Comparison of ENCODE assay signal across 9 mouse cellular contexts in genomic region chr12:71049596-71050265, GRCm38 (mm10). TPM values are rescaled to one million over a fixed set of nuclear protein-coding genes. Genes with fewer than 3 reads are reported as not detected.
A peak's percentile ranks its signal among the peaks of the same experiment; 100 is the strongest.
DNase-seq lines count a peak whose midpoint lies in the region; ATAC-seq lines count a peak whose summit lies in the region.
"Had no signal": no experiment of that assay in that cellular context is flagged by ENCODE, and none has a peak within 500 bp of the region (broad histone marks: within the 10 kb centered on the region; RNA-seq: fewer than 3 reads in every experiment).

No protein-coding gene starts in this region.

- H3K27me3 ChIP-seq in embryonic facial prominence, embryonic 14.5 days (replicated peaks; ENCODE audit: control insufficient read depth, insufficient read depth, low read length) = no peaks in the 10 kb centered on the region
- no peaks in the 10 kb centered on the region for H3K27me3 ChIP-seq in embryonic facial prominence, embryonic 10.5 days (replicated peaks; ENCODE audit: low read depth, poor library complexity, severe bottlenecking)
- no peaks in the 10 kb centered on the region for H3K27me3 ChIP-seq in limb, embryonic 12.5 days
- H3K27me3 ChIP-seq in limb, embryonic 10.5 days (ENCODE audit: low read depth, poor library complexity, severe bottlenecking) = no peaks in the 10 kb centered on the region
- H3K27me3 ChIP-seq: heart, embryonic 12.5 days had no signal

- DNase-seq in embryonic facial prominence, embryonic 14.5 days (ENCODE audit: low spot score) = no peak
- no peak for DNase-seq in embryonic facial prominence, embryonic 10.5 days (ENCODE audit: low spot score)
- no peak for DNase-seq in limb, embryonic 10.5 days (ENCODE audit: low spot score)
- DNase-seq in brain, adult 2 months (ENCODE audit: low read depth, low spot score) = peak; percentile 74
- DNase-seq in layer of hippocampus, adult 9-11 months = peak; percentile 12
- no peak for DNase-seq in thymus, postnatal 25 days
- DNase-seq in kidney, postnatal 4 days = no peak

- ATAC-seq in embryonic facial prominence, embryonic 14.5 days (ENCODE audit: low read depth) = no peak
- ATAC-seq in limb, embryonic 12.5 days (ENCODE audit: insufficient number of reproducible peaks, insufficient read depth, low FRiP score, low TSS enrichment, low read depth) = no peak

- H3K4me1 ChIP-seq in embryonic facial prominence, embryonic 14.5 days (ENCODE audit: control insufficient read depth, insufficient read depth, low read length) = peaks cover 8% of the 10 kb centered on the region; the same call in 1 of the 2 replicates
- H3K4me1 ChIP-seq in embryonic facial prominence, embryonic 10.5 days = peaks cover 8% of the 10 kb centered on the region
- H3K4me1 ChIP-seq in limb, embryonic 12.5 days (replicated peaks) = peaks cover 5% of the 10 kb centered on the region; the same call in 1 of the 2 replicates
- H3K4me1 ChIP-seq in limb, embryonic 10.5 days = peaks cover 4% of the 10 kb centered on the region; the same call in 1 of the 2 replicates

- H3K4me3 ChIP-seq in embryonic facial prominence, embryonic 14.5 days (ENCODE audit: low read depth, low read length) = no peak overlapping the region
- no peak overlapping the region for H3K4me3 ChIP-seq in embryonic facial prominence, embryonic 10.5 days
- no peak overlapping the region for H3K4me3 ChIP-seq in limb, embryonic 12.5 days (replicated peaks)
- no peak overlapping the region for H3K4me3 ChIP-seq in limb, embryonic 10.5 days
- H3K4me3 ChIP-seq: heart, embryonic 12.5 days had no signal

- H3K9ac ChIP-seq in embryonic facial prominence, embryonic 14.5 days (ENCODE audit: low read depth, low read length) = peak overlapping the region; percentile 15; the same call in 1 of the 2 replicates
- no peak overlapping the region for H3K9ac ChIP-seq in limb, embryonic 12.5 days (replicated peaks)
- H3K9ac ChIP-seq: heart, embryonic 12.5 days had no signal

- H3K4me2 ChIP-seq in embryonic facial prominence, embryonic 14.5 days (ENCODE audit: low read depth, low read length) = peak overlapping the region; percentile 23; the same call in 1 of the 2 replicates
- H3K4me2 ChIP-seq in limb, embryonic 12.5 days = no peak overlapping the region
- H3K4me2 ChIP-seq: heart, embryonic 12.5 days had no signal

- no peak overlapping the region for H3K27ac ChIP-seq in embryonic facial prominence, embryonic 14.5 days (replicated peaks; ENCODE audit: low read depth, low read length)
- H3K27ac ChIP-seq in embryonic facial prominence, embryonic 10.5 days (replicated peaks) = no peak overlapping the region
- 0 out of 2 replicates have a peak overlapping the region, but pooled peaks have one; percentile 25 for H3K27ac ChIP-seq in limb, embryonic 12.5 days
- H3K27ac ChIP-seq in limb, embryonic 10.5 days = no peak overlapping the region

- 89% methylated on average over 10 of the region's 10 CpGs for WGBS in embryonic facial prominence, embryonic 14.5 days
- WGBS in embryonic facial prominence, embryonic 10.5 days = 91% methylated on average over 10 of the region's 10 CpGs
- WGBS in limb, embryonic 12.5 days = 92% methylated on average over 10 of the region's 10 CpGs
- WGBS in limb, embryonic 10.5 days = 94% methylated on average over 10 of the region's 10 CpGs

- 0 out of 2 replicates have a peak, but pooled peaks cover 6% of the 10 kb centered on the region for H3K9me3 ChIP-seq in embryonic facial prominence, embryonic 14.5 days (ENCODE audit: control insufficient read depth, low read length)
- H3K9me3 ChIP-seq in embryonic facial prominence, embryonic 10.5 days = no peaks in the 10 kb centered on the region
- no peaks in the 10 kb centered on the region for H3K9me3 ChIP-seq in limb, embryonic 12.5 days
- no peaks in the 10 kb centered on the region for H3K9me3 ChIP-seq in limb, embryonic 10.5 days (replicated peaks)
- H3K9me3 ChIP-seq: heart, embryonic 12.5 days had no signal

- peaks cover 24% of the 10 kb centered on the region for H3K36me3 ChIP-seq in embryonic facial prominence, embryonic 14.5 days (ENCODE audit: control insufficient read depth, insufficient read depth, low read length)
- H3K36me3 ChIP-seq in embryonic facial prominence, embryonic 10.5 days (replicated peaks) = peaks cover 27% of the 10 kb centered on the region
- peaks cover 32% of the 10 kb centered on the region for H3K36me3 ChIP-seq in limb, embryonic 12.5 days
- peaks cover 24% of the 10 kb centered on the region for H3K36me3 ChIP-seq in limb, embryonic 10.5 days

RNA-seq across cellular contexts. Expression of gene Arid4a, which starts 33.9 kb away (rescaled TPM):
- 28.6 and 32.5 TPM in 2 replicates for polyA plus RNA-seq in embryonic facial prominence, embryonic 14.5 days (2014; fragmentation: Nextera tagmentation; extraction: Ambion mirVana)
- 26.6 and 26.9 TPM in 2 replicates for polyA plus RNA-seq in embryonic facial prominence, embryonic 10.5 days (2016; fragmentation: Nextera tagmentation; extraction: Ambion mirVana)
- 36.3 and 39.3 TPM in 2 replicates for polyA plus RNA-seq in limb, embryonic 12.5 days (2016; fragmentation: Nextera tagmentation; extraction: Ambion mirVana)
- polyA plus RNA-seq in limb, embryonic 10.5 days (2016; fragmentation: Nextera tagmentation; extraction: Ambion mirVana) = 24.8 and 31.2 TPM in 2 replicates

Comparison
In these comparisons a context has a peak if more than half of its experiments do, and no peak if none do; other contexts are left out.
1. DNase-seq: peak in brain, adult 2 months (single experiment) and layer of hippocampus, adult 9-11 months (single experiment); none in embryonic facial prominence, embryonic 14.5 days (single experiment), embryonic facial prominence, embryonic 10.5 days (single experiment), limb, embryonic 10.5 days (single experiment), thymus, postnatal 25 days (single experiment) and kidney, postnatal 4 days (0 of 2).